Mouse (Mus musculus) heart, embryonic 16.5 days (tissue): ENCODE data around the gene Uqcc1. TPM values are rescaled to one million over a fixed set of nuclear protein-coding genes. Genes with fewer than 3 reads are reported as not detected.

Source experiments
- ATAC-seq: fragments of 200-750 bp; cut with Nextera tagmentation; replicated peaks from 2 replicates; pipeline ENCODE4 v1.8.0; 2017; ENCODE audit warnings: moderate number of reproducible peaks; ENCODE audit not compliant: insufficient read depth, low FRiP score; ENCODE audit errors: extremely low read depth
- H3K27ac ChIP-seq: fragments of 300-500 bp; sonication (generic); 2 replicates; pipeline ENCODE4 v1.5.1; 2014; ENCODE audit warnings: mild to moderate bottlenecking, low read length, control low read depth, moderate library complexity
- H3K27me3 ChIP-seq: fragments of 300-500 bp; sonication (generic); 2 replicates; pipeline ENCODE4 v1.6.1; 2014; ENCODE audit warnings: low read length, mixed read lengths; ENCODE audit not compliant: control insufficient read depth, insufficient read depth
- H3K36me3 ChIP-seq: fragments of 300-500 bp; sonication (generic); 2 replicates; pipeline ENCODE4 v1.6.1; 2014; ENCODE audit not compliant: control insufficient read depth, insufficient read depth
- H3K4me1 ChIP-seq: fragments of 300-500 bp; sonication (generic); 2 replicates; pipeline ENCODE4 v1.6.1; 2014; ENCODE audit warnings: low read length, mixed read lengths; ENCODE audit not compliant: control insufficient read depth, insufficient read depth
- H3K4me2 ChIP-seq: fragments of 300-500 bp; sonication (generic); 2 replicates; pipeline ENCODE4 v1.6.1; 2014; ENCODE audit warnings: low read depth, mild to moderate bottlenecking, control low read depth, low read length
- H3K4me3 ChIP-seq: fragments of 300-500 bp; sonication (generic); 2 replicates; pipeline ENCODE4 v1.5.1; 2014; ENCODE audit warnings: mild to moderate bottlenecking, control low read depth, low read length
- H3K9ac ChIP-seq: fragments of 300-500 bp; sonication (generic); 2 replicates; pipeline ENCODE4 v1.6.1; 2014; ENCODE audit warnings: low read length, control low read depth
- H3K9me3 ChIP-seq: fragments of 300-500 bp; sonication (generic); replicated peaks from 2 replicates; pipeline ENCODE4 v1.6.1; 2016; ENCODE audit warnings: low read length; ENCODE audit not compliant: control insufficient read depth
- WGBS: fragments of 180-500 bp; shearing (Covaris S2); extraction: QIAGEN DNeasy Blood & Tissue Kit; methylation state at CpG from one replicate; pipeline ENCODE4 v1.1.7; 2014; 5-methylcytosine and 5-hydroxymethylcytosine counted together
- polyA plus RNA-seq: library from polyadenylated mRNA; unstranded; fragments of >200 nt; fragmentation: Nextera tagmentation; extraction: Ambion mirVana; gene quantifications from 2 replicates; pipeline ENCODE4 v1.2.1, GENCODE M21; 2015

Gene Uqcc1
- polyA plus RNA-seq, 1 experiment from 2014 or later = 129 TPM

- Histone ChIP-seq H3K9ac (no peak overlapping the region), H3K4me3 (no peak overlapping the region), H3K4me2 (no peak overlapping the region), H3K9me3 (no peaks in the 10 kb centered on the region), H3K27me3 (no peaks in the 10 kb centered on the region), H3K4me1 (no peaks in the 10 kb centered on the region), H3K27ac (no peak overlapping the region), H3K36me3 (peaks cover 22% of the 10 kb centered on the region)
- WGBS = 64% methylated on average over 10 of the region's 10 CpGs
- no peak for ATAC-seq
Measured at GRCm38 (mm10) chr2:155872930-155873507, 57.1 kb downstream of the Uqcc1 start.

GRCm38 (mm10) chr2:155872486-155872885, 57.6 kb downstream of the Uqcc1 start:
- no peak overlapping the region for H3K4me2 ChIP-seq
- 71% methylated on average over 8 of the region's 8 CpGs for WGBS
- peaks cover 25% of the 10 kb centered on the region for H3K36me3 ChIP-seq

GRCm38 (mm10) chr2:155869772-155870171, 60.3 kb downstream of the Uqcc1 start:
- Histone ChIP-seq H3K9ac (no peak overlapping the region), H3K9me3 (no peaks in the 10 kb centered on the region), H3K4me1 (no peaks in the 10 kb centered on the region), H3K27me3 (no peaks in the 10 kb centered on the region), H3K36me3 (peaks cover 16% of the 10 kb centered on the region), H3K27ac (no peak overlapping the region), H3K4me2 (no peak overlapping the region), H3K4me3 (no peak overlapping the region)
- no peak for ATAC-seq
- WGBS = 67% methylated on average over 5 of the region's 5 CpGs

More at GRCm38 (mm10) chr2:155872486-155872885, 57.6 kb downstream of the Uqcc1 start:
- no peaks in the 10 kb centered on the region for H3K9me3 ChIP-seq
- no peak overlapping the region for H3K27ac ChIP-seq
- H3K4me1 ChIP-seq = no peaks in the 10 kb centered on the region
- no peak for ATAC-seq
- H3K9ac ChIP-seq = no peak overlapping the region
- no peak overlapping the region for H3K4me3 ChIP-seq
- H3K27me3 ChIP-seq = no peaks in the 10 kb centered on the region

GRCm38 (mm10) chr2:155868320-155868719, 61.8 kb downstream of the Uqcc1 start:
- H3K4me1 ChIP-seq = no peaks in the 10 kb centered on the region
- WGBS = 94% methylated on average over 8 of the region's 8 CpGs
- H3K4me3 ChIP-seq = no peak overlapping the region
- H3K9ac ChIP-seq = no peak overlapping the region
- no peak for ATAC-seq
- no peaks in the 10 kb centered on the region for H3K9me3 ChIP-seq
- H3K27me3 ChIP-seq = no peaks in the 10 kb centered on the region
- H3K36me3 ChIP-seq = peaks cover 15% of the 10 kb centered on the region
- H3K4me2 ChIP-seq = no peak overlapping the region
- no peak overlapping the region for H3K27ac ChIP-seq

- 78% methylated on average over 11 of the region's 11 CpGs for WGBS
- Histone ChIP-seq H3K9ac (no peak overlapping the region), H3K4me3 (no peak overlapping the region), H3K4me2 (no peak overlapping the region), H3K27ac (no peak overlapping the region), H3K9me3 (no peaks in the 10 kb centered on the region), H3K27me3 (no peaks in the 10 kb centered on the region), H3K4me1 (no peaks in the 10 kb centered on the region), H3K36me3 (peaks cover 11% of the 10 kb centered on the region)
- no peak for ATAC-seq
Measured at GRCm38 (mm10) chr2:155863301-155863867, 66.7 kb downstream of the Uqcc1 start.

GRCm38 (mm10) chr2:155862573-155863300, 67.4 kb downstream of the Uqcc1 start:
- no peak overlapping the region for H3K4me2 ChIP-seq
- 86% methylated on average over 13 of the region's 13 CpGs for WGBS
- H3K36me3 ChIP-seq = peaks cover 10% of the 10 kb centered on the region
- H3K4me3 ChIP-seq = no peak overlapping the region
- no peaks in the 10 kb centered on the region for H3K27me3 ChIP-seq
- H3K27ac ChIP-seq = no peak overlapping the region
- H3K9ac ChIP-seq = no peak overlapping the region
- no peaks in the 10 kb centered on the region for H3K9me3 ChIP-seq
- H3K4me1 ChIP-seq = no peaks in the 10 kb centered on the region
- no peak for ATAC-seq

GRCm38 (mm10) chr2:155861581-155861980, 68.5 kb downstream of the Uqcc1 start:
- H3K27ac ChIP-seq = no peak overlapping the region
- no peak overlapping the region for H3K4me3 ChIP-seq
- WGBS = 91% methylated on average over 6 of the region's 6 CpGs

GRCm38 (mm10) chr2:155860102-155860501, 70.0 kb downstream of the Uqcc1 start:
- 85% methylated on average over 7 of the region's 7 CpGs for WGBS
- ATAC-seq = no peak
- H3K4me3 ChIP-seq = no peak overlapping the region
- no peak overlapping the region for H3K4me2 ChIP-seq
- peaks cover 4% of the 10 kb centered on the region; the same call in 1 of the 2 replicates for H3K36me3 ChIP-seq
- H3K27me3 ChIP-seq = no peaks in the 10 kb centered on the region
- no peak overlapping the region for H3K9ac ChIP-seq
- H3K9me3 ChIP-seq = no peaks in the 10 kb centered on the region
- no peak overlapping the region for H3K27ac ChIP-seq
- H3K4me1 ChIP-seq = no peaks in the 10 kb centered on the region

More at GRCm38 (mm10) chr2:155861581-155861980, 68.5 kb downstream of the Uqcc1 start:
- no peak overlapping the region for H3K4me2 ChIP-seq
- H3K27me3 ChIP-seq = no peaks in the 10 kb centered on the region
- no peaks in the 10 kb centered on the region for H3K9me3 ChIP-seq
- no peaks in the 10 kb centered on the region for H3K4me1 ChIP-seq
- H3K36me3 ChIP-seq = peaks cover 4% of the 10 kb centered on the region
- H3K9ac ChIP-seq = no peak overlapping the region
- ATAC-seq = no peak

GRCm38 (mm10) chr2:155852536-155852935, 77.6 kb downstream of the Uqcc1 start:
- Histone ChIP-seq H3K4me1 (no peaks in the 10 kb centered on the region), H3K27me3 (no peaks in the 10 kb centered on the region), H3K4me2 (no peak overlapping the region), H3K36me3 (peaks cover 30% of the 10 kb centered on the region), H3K9ac (no peak overlapping the region), H3K9me3 (no peaks in the 10 kb centered on the region), H3K4me3 (no peak overlapping the region), H3K27ac (no peak overlapping the region)
- no peak for ATAC-seq
- 87% methylated on average over 5 of the region's 5 CpGs for WGBS
